In genomic region chr6:58913971-58914370, GRCm38 (mm10) we compare ENCODE assay signal across 23 mouse cellular contexts.
"Had no signal": no experiment of that assay in that cellular context is flagged by ENCODE, and none has a peak within 500 bp of the region (broad histone marks: within the 10 kb centered on the region; RNA-seq: fewer than 3 reads in every experiment).

No protein-coding gene starts in this region.

- H3K36me3 ChIP-seq: limb, embryonic 10.5 days; liver, embryonic 12.5 days; liver, embryonic 15.5 days; midbrain, embryonic 10.5 days had no signal

- ATAC-seq: liver, embryonic 12.5 days; midbrain, embryonic 13.5 days; midbrain, embryonic 16.5 days had no signal

- DNase-seq: kidney, adult 11 months; kidney, adult 8-10 months; kidney, postnatal 25 days; layer of hippocampus, adult 9-11 months; liver; lung, adult 18-20 months; lung, postnatal 14 days; retina, postnatal 1 day; right cerebral cortex, postnatal 25 days; spleen, adult 18-20 months; thymus, postnatal 36 days had no signal

- H3K9me3 ChIP-seq: limb, embryonic 10.5 days; limb, embryonic 13.5 days; liver, embryonic 12.5 days; liver, embryonic 15.5 days; megakaryocyte, embryonic 14.5 days; midbrain, embryonic 10.5 days; midbrain, embryonic 13.5 days; neural tube, embryonic 13.5 days had no signal

- H3K27me3 ChIP-seq: limb, embryonic 13.5 days; liver, embryonic 12.5 days; liver, embryonic 15.5 days; megakaryocyte, embryonic 14.5 days; midbrain, embryonic 13.5 days; neural tube, embryonic 13.5 days had no signal

- H3K4me2 ChIP-seq: limb, embryonic 13.5 days; liver, embryonic 12.5 days; liver, embryonic 15.5 days; midbrain, embryonic 13.5 days; neural tube, embryonic 13.5 days had no signal

- H3K4me3 ChIP-seq: layer of hippocampus, adult 2 months; limb, embryonic 10.5 days; limb, embryonic 13.5 days; liver, embryonic 12.5 days; liver, embryonic 15.5 days; megakaryocyte, embryonic 14.5 days; midbrain, embryonic 10.5 days; midbrain, embryonic 13.5 days; myocyte; neural tube, embryonic 13.5 days had no signal

- H3K4me1 ChIP-seq: limb, embryonic 10.5 days; limb, embryonic 13.5 days; liver, embryonic 12.5 days; liver, embryonic 15.5 days; midbrain, embryonic 10.5 days; midbrain, embryonic 13.5 days; neural tube, embryonic 13.5 days had no signal

- H3K9ac ChIP-seq: limb, embryonic 13.5 days; liver, embryonic 12.5 days; liver, embryonic 15.5 days; midbrain, embryonic 13.5 days; neural tube, embryonic 13.5 days had no signal

- H3K27ac ChIP-seq: kidney, postnatal 0 days; layer of hippocampus, adult 2 months; limb, embryonic 10.5 days; limb, embryonic 13.5 days; liver, embryonic 12.5 days; liver, embryonic 15.5 days; midbrain, embryonic 10.5 days; midbrain, embryonic 13.5 days; neural tube, embryonic 13.5 days had no signal
